Mouse (Mus musculus): Measurements from ENCODE around the gene Bax. TPM values are rescaled to one million over a fixed set of nuclear protein-coding genes. Genes with fewer than 3 reads are reported as not detected.

The Bax gene
- total and polyA plus RNA-seq, 2 experiments from 2014 or later: 131 to 253 TPM

DNA sequence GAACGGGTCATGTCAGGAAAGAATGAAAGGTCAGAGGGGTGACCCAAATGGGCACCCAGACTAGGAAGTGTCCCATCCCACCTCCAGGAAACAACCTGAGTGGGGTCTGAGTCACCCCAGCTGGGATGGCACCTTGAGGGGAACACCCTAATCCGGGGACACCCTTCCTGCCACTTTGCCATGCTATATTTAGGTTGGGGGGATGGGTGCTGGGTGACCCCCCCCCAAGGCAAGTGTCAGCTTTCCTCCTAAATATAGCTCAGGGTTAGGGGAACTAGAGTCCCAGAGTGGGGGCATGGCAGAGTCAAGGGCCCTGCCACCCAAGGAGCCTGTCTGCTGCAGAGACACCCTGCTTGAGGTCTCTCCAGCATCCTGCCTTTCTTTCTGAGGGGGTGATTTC, 54.3 kb downstream of the Bax start:
- Histone ChIP-seq H3K27me3 (ENCODE audit: insufficient read depth, low read length) (peaks cover 78% of the 10 kb centered on the region), H3K9ac (replicated peaks; ENCODE audit: low read length) (no peak overlapping the region), H3K36me3 (ENCODE audit: insufficient read depth, low read length) (no peaks in the 10 kb centered on the region), H3K4me3 (ENCODE audit: low read length) (no peak overlapping the region), H3K27ac (no peak overlapping the region), H3K4me1 (ENCODE audit: insufficient read depth, low read length) (peaks cover 10% of the 10 kb centered on the region), H3K4me2 (ENCODE audit: low read depth, low read length) (no peak overlapping the region), H3K9me3 (ENCODE audit: low read length) (no peaks in the 10 kb centered on the region)
- TF ChIP-seq CTCF (IDR thresholded peaks at IDR 0.05; ENCODE audit: low read depth): no peak
- WGBS: 77% methylated on average over 2 of the region's 2 CpGs
- ATAC-seq: no peak
- DNase-seq (ENCODE audit: low spot score): no peak

Small RNA genes within 50 kb of the gene (microRNA-seq; reads per million reads assigned to microRNA genes)
- 0.35 to 0.36 reads per million in 2 experiments for gene Gm22133

Other genes with a start within 250 kb of the Bax start
Only the 30 nearest of the 33 such genes appear.
- 0.40 and 1.0 TPM in 2 replicates for gene Cd37, start 227.8 kb downstream of the Bax start, total RNA-seq (2014; rRNA removed)
- gene Cd37, start 227.8 kb downstream of the Bax start, polyA plus RNA-seq (2015; fragmentation: Nextera tagmentation; extraction: Ambion mirVana): 2.2 and 2.4 TPM in 2 replicates
- gene Slc6a16, start 225.8 kb downstream of the Bax start, total RNA-seq (2014; rRNA removed): 1.3 and 1.8 TPM in 2 replicates
- 2.0 and 2.1 TPM in 2 replicates for gene Slc6a16, start 225.8 kb downstream of the Bax start, polyA plus RNA-seq (2015; fragmentation: Nextera tagmentation; extraction: Ambion mirVana)
- not detected in 2 replicates for gene Slc6a21, start 189.4 kb downstream of the Bax start, total RNA-seq (2014; rRNA removed)
- gene Slc6a21, start 189.4 kb downstream of the Bax start, polyA plus RNA-seq (2015; fragmentation: Nextera tagmentation; extraction: Ambion mirVana): not detected in 2 replicates
- gene Trpm4, start 133.1 kb downstream of the Bax start, total RNA-seq (2014; rRNA removed): 29.5 and 35.7 TPM in 2 replicates
- gene Trpm4, start 133.1 kb downstream of the Bax start, polyA plus RNA-seq (2015; fragmentation: Nextera tagmentation; extraction: Ambion mirVana): 11.2 and 13.0 TPM in 2 replicates
- gene Hrc, start 131.6 kb downstream of the Bax start, total RNA-seq (2014; rRNA removed): 0.26 and 0.72 TPM in 2 replicates
- 0.16 and 0.34 TPM in 2 replicates for gene Hrc, start 131.6 kb downstream of the Bax start, polyA plus RNA-seq (2015; fragmentation: Nextera tagmentation; extraction: Ambion mirVana)
- 91.9 and 107 TPM in 2 replicates for gene Ppfia3, start 99.9 kb downstream of the Bax start, total RNA-seq (2014; rRNA removed)
- 25.5 and 26.7 TPM in 2 replicates for gene Ppfia3, start 99.9 kb downstream of the Bax start, polyA plus RNA-seq (2015; fragmentation: Nextera tagmentation; extraction: Ambion mirVana)
- gene Lin7b, start 96.3 kb downstream of the Bax start, total RNA-seq (2014; rRNA removed): 87.4 and 94.2 TPM in 2 replicates
- gene Lin7b, start 96.3 kb downstream of the Bax start, polyA plus RNA-seq (2015; fragmentation: Nextera tagmentation; extraction: Ambion mirVana): 69.3 and 76.1 TPM in 2 replicates
- 228 and 240 TPM in 2 replicates for gene Snrnp70, start 71.2 kb downstream of the Bax start, total RNA-seq (2014; rRNA removed)
- 143 and 145 TPM in 2 replicates for gene Snrnp70, start 71.2 kb downstream of the Bax start, polyA plus RNA-seq (2015; fragmentation: Nextera tagmentation; extraction: Ambion mirVana)
- gene Kcna7, start 61.2 kb downstream of the Bax start, total RNA-seq (2014; rRNA removed): 0.52 TPM in 1 of 2 replicates, not detected in the other
- not detected in 2 replicates for gene Kcna7, start 61.2 kb downstream of the Bax start, polyA plus RNA-seq (2015; fragmentation: Nextera tagmentation; extraction: Ambion mirVana)
- 0.16 TPM in 1 of 2 replicates, not detected in the other for gene Ntf5, start 53.2 kb downstream of the Bax start, total RNA-seq (2014; rRNA removed)
- gene Ntf5, start 53.2 kb downstream of the Bax start, polyA plus RNA-seq (2015; fragmentation: Nextera tagmentation; extraction: Ambion mirVana): 0.14 and 0.16 TPM in 2 replicates
- 1.3 TPM in 1 of 2 replicates, not detected in the other for gene Lhb, start 46.1 kb downstream of the Bax start, total RNA-seq (2014; rRNA removed)
- gene Lhb, start 46.1 kb downstream of the Bax start, polyA plus RNA-seq (2015; fragmentation: Nextera tagmentation; extraction: Ambion mirVana): 0.60 and 0.74 TPM in 2 replicates
- 21.1 and 22.4 TPM in 2 replicates for gene Gys1, start 32.1 kb downstream of the Bax start, total RNA-seq (2014; rRNA removed)
- gene Gys1, start 32.1 kb downstream of the Bax start, polyA plus RNA-seq (2015; fragmentation: Nextera tagmentation; extraction: Ambion mirVana): 16.1 and 16.4 TPM in 2 replicates
- 147 and 161 TPM in 2 replicates for gene Ruvbl2, start 28.8 kb downstream of the Bax start, total RNA-seq (2014; rRNA removed)
- 82.9 and 88.9 TPM in 2 replicates for gene Ruvbl2, start 28.8 kb downstream of the Bax start, polyA plus RNA-seq (2015; fragmentation: Nextera tagmentation; extraction: Ambion mirVana)
- gene Ftl1, start 7.0 kb downstream of the Bax start, total RNA-seq (2014; rRNA removed): 2,068 and 2,255 TPM in 2 replicates
- 4,654 and 4,668 TPM in 2 replicates for gene Ftl1, start 7.0 kb downstream of the Bax start, polyA plus RNA-seq (2015; fragmentation: Nextera tagmentation; extraction: Ambion mirVana)
- gene Tulp2, start 15.0 kb upstream of the Bax start, total RNA-seq (2014; rRNA removed): 0.21 TPM in 1 of 2 replicates, not detected in the other
- 0.21 and 0.57 TPM in 2 replicates for gene Tulp2, start 15.0 kb upstream of the Bax start, polyA plus RNA-seq (2015; fragmentation: Nextera tagmentation; extraction: Ambion mirVana)
- gene Gm45808, start 19.9 kb upstream of the Bax start, total RNA-seq (2014; rRNA removed): not detected in 2 replicates
- gene Gm45808, start 19.9 kb upstream of the Bax start, polyA plus RNA-seq (2015; fragmentation: Nextera tagmentation; extraction: Ambion mirVana): not detected in 2 replicates
- gene Dhdh, start 21.9 kb upstream of the Bax start, total RNA-seq (2014; rRNA removed): 4.3 and 4.7 TPM in 2 replicates
- gene Dhdh, start 21.9 kb upstream of the Bax start, polyA plus RNA-seq (2015; fragmentation: Nextera tagmentation; extraction: Ambion mirVana): 5.9 and 6.2 TPM in 2 replicates
- gene Nucb1, start 43.5 kb upstream of the Bax start, total RNA-seq (2014; rRNA removed): 91.6 and 93.7 TPM in 2 replicates
- gene Nucb1, start 43.5 kb upstream of the Bax start, polyA plus RNA-seq (2015; fragmentation: Nextera tagmentation; extraction: Ambion mirVana): 133 and 144 TPM in 2 replicates
- 19.2 and 19.8 TPM in 2 replicates for gene Ppp1r15a, start 59.4 kb upstream of the Bax start, total RNA-seq (2014; rRNA removed)
- 21.6 and 25.4 TPM in 2 replicates for gene Ppp1r15a, start 59.4 kb upstream of the Bax start, polyA plus RNA-seq (2015; fragmentation: Nextera tagmentation; extraction: Ambion mirVana)
- gene Plekha4, start 59.4 kb upstream of the Bax start, total RNA-seq (2014; rRNA removed): 2.4 and 2.8 TPM in 2 replicates
- 2.1 and 2.2 TPM in 2 replicates for gene Plekha4, start 59.4 kb upstream of the Bax start, polyA plus RNA-seq (2015; fragmentation: Nextera tagmentation; extraction: Ambion mirVana)
- gene Hsd17b14, start 88.0 kb upstream of the Bax start, total RNA-seq (2014; rRNA removed): 0.68 TPM in 1 of 2 replicates, not detected in the other
- gene Hsd17b14, start 88.0 kb upstream of the Bax start, polyA plus RNA-seq (2015; fragmentation: Nextera tagmentation; extraction: Ambion mirVana): 0.54 and 0.89 TPM in 2 replicates
- gene Bcat2, start 103.3 kb upstream of the Bax start, total RNA-seq (2014; rRNA removed): 11.1 and 17.8 TPM in 2 replicates
- gene Bcat2, start 103.3 kb upstream of the Bax start, polyA plus RNA-seq (2015; fragmentation: Nextera tagmentation; extraction: Ambion mirVana): 19.0 and 19.6 TPM in 2 replicates
- gene Fgf21, start 148.6 kb upstream of the Bax start, total RNA-seq (2014; rRNA removed): not detected in 2 replicates
- not detected in 2 replicates for gene Fgf21, start 148.6 kb upstream of the Bax start, polyA plus RNA-seq (2015; fragmentation: Nextera tagmentation; extraction: Ambion mirVana)
- 0.18 TPM in 1 of 2 replicates, not detected in the other for gene Fut1, start 150.4 kb upstream of the Bax start, total RNA-seq (2014; rRNA removed)
- gene Fut1, start 150.4 kb upstream of the Bax start, polyA plus RNA-seq (2015; fragmentation: Nextera tagmentation; extraction: Ambion mirVana): not detected in 2 replicates
- gene Izumo1, start 154.9 kb upstream of the Bax start, total RNA-seq (2014; rRNA removed): 0.10 and 0.54 TPM in 2 replicates
- 0.10 TPM in 1 of 2 replicates, not detected in the other for gene Izumo1, start 154.9 kb upstream of the Bax start, polyA plus RNA-seq (2015; fragmentation: Nextera tagmentation; extraction: Ambion mirVana)
- 36.4 and 39.8 TPM in 2 replicates for gene Rasip1, start 160.6 kb upstream of the Bax start, total RNA-seq (2014; rRNA removed)
- gene Rasip1, start 160.6 kb upstream of the Bax start, polyA plus RNA-seq (2015; fragmentation: Nextera tagmentation; extraction: Ambion mirVana): 18.7 TPM in 2 replicates
- gene Mamstr, start 173.1 kb upstream of the Bax start, total RNA-seq (2014; rRNA removed): 3.3 and 3.6 TPM in 2 replicates
- 2.9 and 3.9 TPM in 2 replicates for gene Mamstr, start 173.1 kb upstream of the Bax start, polyA plus RNA-seq (2015; fragmentation: Nextera tagmentation; extraction: Ambion mirVana)
- 0.32 TPM in 1 of 2 replicates, not detected in the other for gene Fut2, start 199.5 kb upstream of the Bax start, total RNA-seq (2014; rRNA removed)
- 0.15 and 0.67 TPM in 2 replicates for gene Fut2, start 199.5 kb upstream of the Bax start, polyA plus RNA-seq (2015; fragmentation: Nextera tagmentation; extraction: Ambion mirVana)
- gene Ntn5, start 217.1 kb upstream of the Bax start, total RNA-seq (2014; rRNA removed): 0.94 TPM in 1 of 2 replicates, not detected in the other
- 0.68 and 0.80 TPM in 2 replicates for gene Ntn5, start 217.1 kb upstream of the Bax start, polyA plus RNA-seq (2015; fragmentation: Nextera tagmentation; extraction: Ambion mirVana)
- gene Sec1, start 227.5 kb upstream of the Bax start, total RNA-seq (2014; rRNA removed): 0.68 and 0.79 TPM in 2 replicates
- 0.35 and 0.48 TPM in 2 replicates for gene Sec1, start 227.5 kb upstream of the Bax start, polyA plus RNA-seq (2015; fragmentation: Nextera tagmentation; extraction: Ambion mirVana)